Mouse (Mus musculus) kidney, postnatal 14 days (tissue): ENCODE data around the gene Lancl3.

Experiments
- DNase-seq: peaks from one replicate; pipeline ENCODE4 v3.0.0; 2022; ENCODE audit warnings: mixed read lengths

The Lancl3 gene

DNA sequence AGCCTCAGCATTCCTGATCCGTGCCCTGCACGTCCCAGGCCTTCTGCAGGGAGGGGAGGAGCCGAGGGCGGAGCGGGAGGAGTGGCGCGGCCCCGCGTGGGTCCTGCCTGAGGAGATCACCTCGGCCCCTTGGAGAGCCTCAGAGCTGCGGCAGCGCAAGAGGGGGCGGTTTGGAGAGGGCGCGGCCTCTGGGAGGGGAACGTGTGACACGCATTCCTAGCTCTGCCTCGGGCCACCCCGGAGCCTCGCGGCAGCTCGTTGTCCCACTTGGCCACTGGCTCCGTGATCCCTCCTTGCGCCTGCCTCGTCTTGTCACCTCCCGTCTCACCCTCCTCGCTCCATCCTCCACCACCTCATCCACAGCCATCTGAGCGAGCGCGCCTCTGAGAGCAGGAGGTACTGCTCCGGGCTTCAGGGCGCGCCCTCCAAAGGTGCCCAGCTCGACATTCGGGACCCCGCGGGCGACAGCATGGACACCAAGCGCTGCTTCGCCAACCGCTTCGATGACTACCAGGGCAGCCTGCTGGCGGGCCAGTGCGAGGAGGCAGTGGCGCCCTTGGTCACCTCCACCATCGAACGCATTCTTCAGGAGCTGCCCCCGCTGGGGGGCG, at the start of gene Lancl3:
Gene Lancl3, plus strand, starts transcription at position 142 of the 611 bp plus-strand sequence.
- peak; percentile 45 for DNase-seq

DNA sequence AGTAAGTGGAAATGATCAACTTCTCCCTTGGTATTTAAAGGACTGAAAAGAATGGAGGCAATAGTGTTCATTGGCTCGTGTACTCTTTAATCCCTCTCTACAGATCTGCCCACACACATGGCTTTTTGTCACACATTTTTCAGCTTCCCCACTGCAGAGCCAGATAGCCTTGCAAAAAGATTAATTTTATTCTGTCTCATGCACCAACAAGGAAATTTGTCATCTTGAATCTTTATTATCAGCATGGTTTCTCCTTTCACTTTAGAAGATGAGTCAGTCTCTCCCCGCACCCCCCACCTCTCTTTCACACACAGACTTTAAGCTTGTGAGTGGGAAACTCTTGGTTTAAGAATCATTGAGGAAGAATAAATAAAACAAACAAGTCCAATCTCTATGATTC, 20.7 kb upstream of the Lancl3 start:
- DNase-seq, result no peak

DNA sequence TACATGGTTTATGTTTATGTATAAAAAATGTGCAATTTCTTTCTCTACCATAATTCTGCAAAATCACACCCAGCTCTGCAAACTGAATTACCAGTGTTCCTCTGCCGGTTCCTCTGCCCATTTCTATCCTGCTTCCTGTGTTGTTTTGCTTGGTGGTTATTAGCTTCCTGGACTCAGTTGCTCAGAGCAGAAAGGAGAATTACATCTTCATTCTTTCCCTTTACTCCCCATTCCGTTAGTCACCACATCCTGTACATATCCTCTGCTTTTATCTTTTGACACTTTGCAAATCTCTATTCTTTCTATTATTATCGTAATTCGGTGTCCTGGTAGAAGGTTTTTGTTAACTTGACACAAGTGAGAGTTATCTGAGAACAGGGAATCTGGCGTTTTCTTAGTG, 18.1 kb upstream of the Lancl3 start:
- DNase-seq, result no peak

DNA sequence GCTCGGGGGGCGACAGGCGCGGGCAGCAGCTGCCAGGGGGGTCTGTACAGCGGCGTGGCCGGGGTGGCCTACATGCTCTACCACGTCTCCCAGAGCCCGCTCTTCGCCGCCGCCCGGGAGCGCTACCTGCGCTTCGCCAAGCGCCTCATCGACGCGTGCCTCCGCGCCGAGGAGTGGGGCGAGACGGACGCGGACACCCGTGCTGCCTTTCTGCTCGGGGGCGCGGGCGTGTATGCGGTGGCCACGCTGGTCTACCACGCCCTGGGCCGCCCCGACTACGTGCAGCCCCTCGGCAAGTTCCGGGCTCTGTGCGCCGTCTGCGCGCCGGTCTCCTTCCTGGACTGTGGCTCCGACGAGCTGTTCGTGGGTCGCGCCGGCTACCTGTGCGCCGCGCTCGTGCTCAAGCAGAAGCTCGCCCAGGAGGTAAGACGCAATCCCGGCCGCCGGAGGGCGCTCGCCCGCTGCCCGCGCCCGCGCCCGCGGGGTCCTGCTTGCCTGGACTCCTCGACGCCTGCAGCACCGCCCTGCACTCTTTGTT, 747 bp downstream of the Lancl3 start:
- peak; percentile 58 for DNase-seq

DNA sequence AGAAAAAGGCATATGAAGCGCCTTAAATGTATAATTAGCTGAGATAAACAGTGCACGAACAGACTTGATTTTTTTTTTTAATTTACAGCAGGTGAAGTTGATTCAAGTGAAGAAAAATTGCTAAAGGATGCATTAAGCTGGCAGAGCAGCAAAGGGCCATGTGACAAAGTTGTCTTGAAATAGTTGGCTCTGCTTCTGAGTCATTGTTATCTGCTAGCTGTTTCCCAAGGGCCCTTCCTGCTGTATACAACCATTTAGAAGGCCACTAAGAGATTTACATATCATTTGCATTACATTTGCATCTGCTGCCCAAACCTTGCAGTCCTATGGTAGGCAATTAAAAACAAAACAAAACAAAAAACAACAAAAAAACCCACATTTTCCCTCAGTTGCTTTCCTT, 2.3 kb downstream of the Lancl3 start:
- DNase-seq, result no peak

DNA sequence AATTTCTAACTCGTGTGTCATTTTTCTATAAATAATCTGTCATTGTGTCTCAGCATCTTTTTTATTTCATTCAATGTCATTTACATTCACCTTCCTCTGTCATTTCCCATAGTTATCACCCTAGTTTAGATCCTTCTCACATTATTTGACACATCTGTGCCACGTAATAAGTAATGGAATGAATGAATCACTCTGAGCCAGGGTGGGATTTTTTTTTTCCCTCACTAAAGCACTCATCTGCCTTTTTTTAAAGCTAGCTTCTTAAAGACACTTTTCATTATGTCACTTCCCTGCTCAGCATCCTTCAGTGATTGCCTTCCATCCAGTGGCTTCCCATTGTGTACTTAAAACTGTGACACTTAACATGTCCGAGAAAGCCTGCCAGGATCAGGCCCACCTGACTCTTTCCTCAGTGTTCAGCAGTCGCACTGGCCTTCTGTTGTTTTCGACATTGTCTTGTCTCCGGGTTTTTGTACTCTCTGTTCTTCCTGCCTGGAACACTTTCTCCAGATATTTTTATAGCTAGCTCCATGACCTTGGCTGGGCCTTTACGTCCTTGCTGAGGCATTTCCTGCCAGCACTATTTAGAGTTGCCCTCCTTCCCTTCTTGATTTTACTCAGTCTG, 3.2 kb downstream of the Lancl3 start:
- DNase-seq, result peak; percentile 26

DNA sequence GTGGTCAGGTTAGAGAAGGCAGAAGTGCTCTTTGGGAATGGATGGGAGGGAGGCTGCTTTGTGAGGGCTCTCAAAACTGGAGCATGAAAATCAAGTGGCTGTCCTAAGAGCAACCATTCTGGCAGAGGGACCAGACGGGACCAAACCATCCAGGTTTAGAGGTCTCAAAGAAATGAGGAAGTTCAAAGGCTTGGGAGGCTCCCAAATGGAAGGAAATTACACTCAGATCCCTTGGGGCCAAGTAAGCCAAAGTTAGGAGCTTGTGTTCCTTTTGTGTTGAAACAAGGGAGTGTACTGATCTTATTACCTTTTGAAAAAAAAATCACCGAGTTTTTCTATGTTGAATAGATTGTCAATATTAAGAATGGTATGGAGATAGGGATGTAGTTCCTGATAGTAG, 5.4 kb downstream of the Lancl3 start:
- no peak for DNase-seq

DNA sequence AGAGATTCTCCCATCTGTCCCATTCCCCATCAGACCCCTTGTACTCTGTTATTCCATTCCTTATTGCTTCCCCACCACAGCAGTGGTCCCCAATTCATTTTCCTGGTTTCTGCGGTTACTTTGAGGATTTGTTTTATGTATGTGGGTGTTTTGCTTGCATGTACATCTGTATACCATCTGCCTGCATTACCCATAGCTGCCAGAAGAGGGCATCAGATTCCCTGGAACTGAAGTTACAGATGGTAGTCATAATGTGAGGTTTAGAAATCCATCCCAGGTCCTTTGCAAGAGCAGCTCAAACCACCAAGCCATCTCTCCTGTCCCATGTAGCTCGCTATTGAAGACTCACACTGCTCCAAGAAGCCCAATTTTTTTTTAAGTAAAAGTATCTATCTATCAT, 16.5 kb downstream of the Lancl3 start:
- no peak for DNase-seq

DNA sequence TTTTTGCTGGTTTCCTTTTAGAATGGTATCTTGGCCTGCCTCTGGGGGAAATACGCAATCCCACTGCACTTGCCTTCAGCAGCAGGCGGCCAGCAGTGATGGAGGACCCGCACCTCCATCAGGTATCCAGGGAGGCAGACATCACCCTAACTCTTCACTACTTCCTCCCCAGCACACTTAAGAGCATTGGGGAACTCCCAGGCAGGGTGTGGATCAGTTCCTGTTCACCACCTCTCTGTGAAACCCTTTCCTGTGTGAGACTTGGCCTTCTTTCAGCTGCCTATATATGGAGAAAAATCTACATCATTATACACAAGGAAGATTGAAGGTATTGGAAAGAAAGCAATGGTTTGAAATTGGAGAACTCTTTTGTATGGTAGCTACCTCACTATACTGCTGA, 19.9 kb downstream of the Lancl3 start:
- no peak for DNase-seq

DNA sequence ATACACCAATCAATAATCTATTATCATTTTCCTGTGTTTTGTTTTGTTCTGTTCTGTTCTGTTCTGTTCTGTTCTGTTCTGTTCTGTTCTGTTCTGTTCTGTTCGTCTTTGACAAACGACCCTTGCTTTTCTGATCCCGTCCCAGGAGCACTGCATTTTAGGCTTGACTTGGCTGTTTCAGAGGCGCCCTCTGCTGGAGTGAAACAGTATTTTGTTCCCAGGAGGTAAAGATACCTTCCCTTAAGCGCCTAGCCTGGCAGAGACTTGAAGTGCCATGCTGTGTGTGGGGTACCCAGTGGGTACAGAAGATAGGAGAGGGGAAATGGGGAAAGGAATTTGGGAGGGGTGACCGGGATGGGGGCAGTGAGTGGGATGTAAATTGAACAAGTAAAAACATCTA, 21.5 kb downstream of the Lancl3 start:
- peak; percentile 48 for DNase-seq

DNA sequence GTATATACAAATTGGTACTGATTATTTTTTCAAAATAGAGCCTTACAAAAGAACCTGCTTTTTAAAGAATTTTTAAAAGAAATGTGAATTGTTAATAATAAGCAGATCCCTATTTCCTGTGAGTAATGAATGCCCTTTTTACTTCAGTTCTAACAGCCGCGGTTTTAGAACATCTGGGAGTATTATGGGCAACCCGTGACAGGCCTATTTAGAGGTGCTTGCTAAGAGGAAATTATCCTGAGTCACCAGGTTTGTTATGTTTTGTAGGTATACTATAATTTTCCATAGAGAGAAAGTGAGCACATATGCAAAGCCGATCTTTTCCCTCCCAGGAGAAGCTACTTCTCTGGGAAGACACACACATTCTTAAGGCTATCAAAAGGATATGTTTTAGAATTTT, 22.0 kb downstream of the Lancl3 start:
- DNase-seq, result no peak

DNA sequence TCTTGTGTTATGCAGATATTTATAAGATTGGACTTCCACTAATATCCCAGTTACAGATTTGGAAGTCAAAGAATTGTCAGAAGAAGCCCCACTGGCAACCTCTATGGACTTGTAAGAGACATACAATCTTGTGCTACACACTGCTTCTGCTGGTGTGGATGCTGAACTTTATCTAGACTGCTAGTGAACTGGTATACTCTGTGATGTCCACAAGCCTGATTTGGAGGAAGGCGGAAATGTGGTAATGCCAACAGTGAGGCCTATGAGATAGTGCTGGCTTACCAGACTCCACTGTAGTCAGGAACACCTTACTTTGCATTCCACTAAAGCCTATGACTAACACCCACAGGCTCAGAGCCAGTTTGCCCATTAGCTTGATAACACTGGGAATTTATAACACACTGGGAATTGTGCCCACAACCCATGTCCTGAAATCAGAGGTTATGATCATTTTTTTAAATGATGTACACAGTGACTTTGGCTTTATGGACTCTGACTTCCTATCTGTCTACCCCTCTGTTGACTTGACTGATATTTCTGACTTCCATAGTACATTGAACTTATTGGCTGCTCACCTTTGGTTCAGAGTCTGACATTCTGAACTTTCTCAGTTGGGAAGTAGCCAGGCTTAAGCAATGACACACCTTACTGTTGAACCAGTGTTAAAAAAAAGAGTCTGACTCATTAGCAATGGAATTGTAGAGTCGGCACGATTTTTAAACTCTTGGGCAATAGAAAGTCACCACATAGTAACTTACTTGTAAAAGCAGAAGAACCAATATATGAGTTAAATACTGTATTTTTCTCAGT, 22.9 kb downstream of the Lancl3 start:
- DNase-seq, result no peak

DNA sequence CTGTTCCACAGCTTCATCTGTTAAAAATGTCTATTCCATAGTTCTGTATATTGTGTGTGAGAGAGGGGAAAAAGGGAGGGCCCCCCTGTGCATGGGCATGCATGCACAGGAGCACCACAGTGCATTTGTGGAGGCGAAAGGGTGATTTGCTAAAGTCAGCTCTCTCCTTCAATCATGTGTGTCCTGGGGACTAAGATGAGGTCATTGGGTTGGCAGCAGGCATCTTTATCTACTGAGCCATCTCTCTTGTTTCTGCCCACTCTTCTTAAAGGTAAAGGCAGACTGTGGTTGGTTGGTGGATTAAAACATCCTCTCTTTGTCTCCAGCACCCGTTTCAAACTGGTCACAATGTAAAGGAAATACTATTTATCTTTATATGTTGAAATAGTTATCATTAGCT, 27.4 kb downstream of the Lancl3 start:
- DNase-seq, result no peak

DNA sequence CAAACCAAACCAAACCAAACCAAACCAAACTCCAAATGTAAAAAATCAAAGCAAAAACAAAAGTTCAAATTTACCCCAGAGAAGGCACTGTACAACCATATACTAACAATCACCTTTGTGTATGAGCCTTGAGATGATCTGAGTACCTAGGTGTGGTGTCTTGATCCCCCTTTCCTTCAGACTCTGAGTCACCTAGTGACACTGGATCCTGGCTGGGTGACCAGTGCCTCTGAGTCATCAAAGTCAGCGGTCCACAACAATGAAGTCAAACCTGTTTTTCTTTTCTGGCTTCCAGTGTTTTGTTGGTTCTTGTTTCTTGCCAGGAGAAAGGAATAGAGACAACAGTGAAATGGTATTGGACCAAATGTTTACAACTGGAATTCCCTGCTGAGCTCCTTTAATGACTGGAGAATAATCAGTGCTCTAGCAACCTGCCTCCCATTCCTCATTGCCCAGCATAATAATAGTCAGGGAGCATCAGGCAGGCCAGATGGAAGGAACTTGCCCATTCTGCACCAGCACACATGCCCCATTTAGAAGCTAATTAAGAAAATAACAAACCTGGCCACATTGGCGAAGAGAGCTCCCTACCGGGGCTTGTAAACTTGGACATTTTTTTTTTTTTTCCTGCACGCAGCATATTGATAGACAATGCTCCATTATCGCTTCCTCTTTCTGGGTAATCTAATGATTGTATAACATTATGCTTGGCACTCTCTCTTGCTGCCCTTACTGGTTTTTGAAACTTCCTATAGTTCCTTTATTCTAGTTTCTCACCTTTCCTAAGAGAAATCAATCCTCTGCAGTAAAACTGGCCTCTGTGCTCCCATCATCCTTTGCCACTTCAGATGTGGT, 41.3 kb downstream of the Lancl3 start:
- no peak for DNase-seq

DNA sequence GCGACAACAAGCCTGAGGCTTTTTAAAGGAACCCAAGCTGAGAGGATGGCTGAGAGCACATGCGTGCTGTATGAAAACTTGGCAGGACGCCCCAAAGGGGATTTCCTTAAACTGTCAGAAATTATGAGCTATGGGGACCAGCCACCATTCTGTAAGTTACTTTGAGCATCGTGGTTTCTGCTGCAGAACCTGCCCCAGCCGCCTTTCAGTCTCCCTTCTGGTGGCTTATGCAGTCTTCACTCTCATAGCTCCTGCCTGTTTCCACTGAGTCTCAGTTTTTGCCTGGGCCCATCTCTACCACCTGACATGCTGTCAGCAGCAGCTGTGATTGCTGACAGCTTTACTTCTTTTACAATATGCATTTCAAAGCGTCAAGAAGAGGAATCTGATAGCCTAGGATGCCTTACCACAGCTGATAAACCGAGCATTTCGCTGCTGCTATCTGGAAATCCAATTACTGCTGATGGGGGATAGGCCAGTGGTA, 43.7 kb downstream of the Lancl3 start:
- DNase-seq, result peak; percentile 45

DNA sequence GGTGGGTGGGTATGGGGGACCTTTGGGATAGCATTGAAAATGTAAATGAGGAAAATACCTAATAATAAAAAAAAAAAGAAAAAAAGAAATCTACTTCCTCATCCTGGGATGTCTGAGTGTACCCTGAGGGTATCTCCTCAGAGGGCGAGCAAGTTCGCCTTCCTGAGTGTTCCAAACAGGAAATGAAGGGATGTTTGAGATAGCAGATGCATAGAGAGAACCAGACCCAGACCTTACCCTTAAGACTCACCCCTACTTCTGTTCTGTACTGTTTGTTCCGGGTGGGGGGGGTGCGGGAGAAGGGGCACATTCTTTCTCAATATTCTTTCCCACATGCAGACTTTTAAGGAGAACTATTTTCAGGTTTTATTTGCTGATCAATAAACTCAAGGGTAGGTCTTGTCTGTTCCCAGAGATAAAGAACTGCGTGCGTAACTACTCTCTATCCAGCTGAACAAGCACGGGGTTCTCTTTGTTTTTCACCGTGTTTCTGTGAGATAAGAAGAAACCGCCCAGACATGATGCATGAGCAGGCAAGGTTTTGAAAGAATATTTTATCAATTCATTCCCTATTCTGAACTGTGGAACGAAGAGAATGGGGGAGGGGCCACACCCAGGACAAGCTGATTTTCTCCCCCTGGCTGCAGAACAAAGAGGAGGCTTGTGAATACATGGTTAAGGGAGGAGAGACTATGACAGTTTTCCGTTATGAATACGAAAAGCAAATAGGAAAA, 45.1 kb downstream of the Lancl3 start:
- no peak for DNase-seq

DNA sequence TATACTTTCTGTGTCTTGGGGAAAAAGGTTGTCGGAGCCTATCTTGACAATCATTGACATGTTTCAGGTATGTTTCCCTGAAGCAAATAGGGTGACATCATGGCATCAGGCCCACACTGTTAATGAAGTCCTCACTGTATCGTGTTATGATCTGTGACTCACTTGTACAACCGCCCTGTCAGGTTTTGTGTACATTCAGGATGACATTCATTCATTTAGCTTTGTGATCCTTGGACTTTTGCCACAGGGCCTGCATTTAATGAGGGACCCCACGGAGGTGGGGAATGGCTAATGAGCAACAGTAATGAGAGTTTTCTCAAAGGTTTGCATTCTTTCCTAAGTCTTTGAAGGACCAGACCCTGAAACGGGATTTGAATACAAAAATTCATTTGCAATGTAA, 49.2 kb downstream of the Lancl3 start:
- no peak for DNase-seq

DNA sequence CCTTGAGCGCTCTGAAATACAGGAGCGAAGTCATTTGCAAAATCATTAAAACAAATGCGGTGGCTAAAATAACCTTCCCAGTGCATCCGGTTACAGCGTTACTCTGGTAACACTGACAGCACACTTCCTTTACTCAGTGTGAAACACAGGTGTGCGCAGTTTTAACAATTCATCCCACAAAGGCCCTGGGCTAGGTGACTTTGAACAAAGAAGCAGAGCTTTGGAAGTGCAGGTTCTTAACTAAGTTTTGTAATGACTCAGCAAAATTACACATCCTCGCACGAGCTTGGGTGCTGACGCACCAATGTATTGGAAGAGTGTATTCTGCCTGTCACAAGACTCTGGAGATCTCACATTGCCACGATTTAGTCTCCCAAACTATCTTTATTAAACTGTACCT, 54.3 kb downstream of the Lancl3 start:
- DNase-seq, result no peak

DNA sequence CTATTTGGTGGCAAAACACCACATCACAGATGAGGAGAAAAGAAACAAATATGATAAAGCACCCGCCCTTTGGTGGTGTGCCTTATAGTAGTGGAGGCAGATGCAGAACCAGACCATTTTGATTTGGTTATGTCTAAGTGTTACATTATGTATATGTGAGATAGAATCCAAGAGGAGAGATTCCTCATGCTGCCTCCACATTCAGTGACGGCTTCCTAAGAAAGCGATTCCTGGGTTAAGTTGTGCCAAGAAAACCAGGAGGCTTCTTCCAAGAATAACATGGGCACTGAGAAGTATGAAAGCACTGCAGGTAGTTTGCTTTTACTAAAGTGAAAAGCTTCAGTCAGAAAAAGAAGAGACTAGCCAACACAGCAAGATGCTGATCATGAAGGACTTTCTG, 55.2 kb downstream of the Lancl3 start:
- DNase-seq, result no peak

DNA sequence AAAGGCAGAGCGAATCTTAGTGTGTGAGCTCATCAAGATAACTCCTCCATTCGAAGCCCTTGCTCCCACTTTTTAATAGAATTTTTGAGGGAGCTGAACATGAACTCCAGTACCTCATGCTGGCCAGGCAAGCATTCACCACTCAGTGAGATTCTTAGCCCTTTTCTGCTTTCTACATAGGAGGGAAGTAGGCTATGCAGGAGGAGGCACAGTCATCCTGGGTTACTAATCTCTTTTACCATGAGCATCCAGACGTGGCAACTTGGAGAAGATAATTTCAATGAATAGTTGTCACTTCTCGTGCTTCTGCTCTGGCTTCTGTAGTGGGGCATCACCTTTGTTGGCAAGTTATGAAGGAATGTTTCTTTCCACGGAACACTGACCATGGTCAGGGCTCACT, 57.1 kb downstream of the Lancl3 start, which contains the start of gene Gm14862:
Gene Gm14862, minus strand, starts transcription at position 134 of the 400 bp plus-strand sequence.
- DNase-seq, result no peak

DNA sequence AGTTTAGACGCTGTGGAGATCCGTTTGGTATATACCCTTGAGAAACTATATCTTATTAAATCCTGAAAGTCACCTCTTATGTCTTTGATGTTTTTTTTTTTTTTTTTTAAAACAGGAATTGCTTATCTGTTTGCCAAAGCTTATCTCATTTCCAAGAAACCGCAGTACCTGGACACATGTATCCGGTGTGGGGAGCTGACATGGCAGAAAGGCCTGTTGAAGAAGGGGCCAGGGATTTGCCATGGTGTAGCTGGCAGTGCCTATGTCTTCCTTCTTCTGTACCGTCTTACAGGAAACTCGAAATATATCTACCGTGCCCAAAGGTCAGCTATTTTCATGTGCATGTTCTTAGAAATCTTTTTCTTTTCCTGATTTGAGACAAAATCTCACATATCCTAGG, 58.1 kb downstream of the Lancl3 start:
- no peak for DNase-seq

DNA sequence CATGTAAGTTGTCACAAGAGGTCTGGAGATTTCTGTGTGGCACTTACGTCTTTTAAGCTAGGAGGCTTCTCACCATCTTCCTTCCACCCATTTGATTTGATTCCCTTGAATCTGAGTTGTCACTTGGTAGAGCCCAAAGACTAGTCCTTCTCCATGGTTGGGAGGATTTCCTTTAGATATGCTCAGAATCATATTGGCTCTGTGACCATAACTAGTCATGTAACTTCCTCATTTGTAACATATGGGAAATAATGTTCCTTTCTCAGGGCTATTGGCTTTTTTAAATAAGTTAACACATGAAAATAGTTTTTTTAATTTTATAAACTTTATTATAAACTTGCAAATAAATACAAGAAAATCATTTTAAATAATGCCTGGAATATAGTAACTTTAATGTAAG, 59.6 kb downstream of the Lancl3 start:
- no peak for DNase-seq
